Mouse (Mus musculus) hindbrain, postnatal 0 days (tissue): ENCODE results near the gene Phxr2. TPM values are rescaled to one million over a fixed set of nuclear protein-coding genes. Genes with fewer than 3 reads are reported as not detected.

Experiments
- ATAC-seq: fragments of 200-750 bp; cut with Nextera tagmentation; 2 replicates; pipeline ENCODE4 v1.8.0; 2017; ENCODE audit warnings: mild to moderate bottlenecking, moderate TSS enrichment, moderate library complexity
- DNase-seq: peaks from one replicate; pipeline ENCODE4 v3.0.0-alpha.2; 2015; ENCODE audit warnings: low spot score
- H3K27ac ChIP-seq: fragments of 300-500 bp; sonication (generic); 2 replicates; pipeline ENCODE4 v1.5.1; 2014; ENCODE audit warnings: mild to moderate bottlenecking
- H3K27me3 ChIP-seq: fragments of 300-500 bp; sonication (generic); 2 replicates; pipeline ENCODE4 v1.6.1; 2014; ENCODE audit warnings: low read length, mixed read lengths; ENCODE audit not compliant: insufficient read depth
- H3K36me3 ChIP-seq: fragments of 300-500 bp; sonication (generic); 2 replicates; pipeline ENCODE4 v1.6.1; 2014; ENCODE audit warnings: low read length, mixed read lengths; ENCODE audit not compliant: insufficient read depth
- H3K4me1 ChIP-seq: fragments of 300-500 bp; sonication (generic); 2 replicates; pipeline ENCODE4 v1.6.1; 2014; ENCODE audit warnings: antibody characterized with exemption, low read length, mixed read lengths; ENCODE audit not compliant: insufficient read depth
- H3K4me2 ChIP-seq: fragments of 300-500 bp; sonication (generic); 2 replicates; pipeline ENCODE4 v1.6.1; 2014; ENCODE audit warnings: low read depth, mild to moderate bottlenecking, low read length, moderate library complexity, mixed read lengths
- H3K4me3 ChIP-seq: fragments of 300-500 bp; sonication (generic); 2 replicates; pipeline ENCODE4 v1.5.1; 2014; ENCODE audit warnings: low read length
- H3K9ac ChIP-seq: fragments of 300-500 bp; sonication (generic); replicated peaks from 2 replicates; pipeline ENCODE4 v1.6.1; 2014; ENCODE audit warnings: mild to moderate bottlenecking, low read length, moderate library complexity, mixed read lengths
- H3K9me3 ChIP-seq: fragments of 300-500 bp; sonication (generic); 2 replicates; pipeline ENCODE4 v1.6.1; 2016; ENCODE audit warnings: low read length, mixed read lengths
- CTCF ChIP-seq: IDR thresholded peaks from 2 replicates; pipeline ENCODE4 v1.5.1; 2016; ENCODE audit warnings: antibody characterized with exemption, control low read depth, low read depth
- WGBS: fragments of 180-500 bp; shearing (Covaris S2); extraction: QIAGEN DNeasy Blood & Tissue Kit; methylation state at CpG from one replicate; pipeline ENCODE4 v1.1.7; 2014; 5-methylcytosine and 5-hydroxymethylcytosine counted together
- polyA plus RNA-seq: library from polyadenylated mRNA; unstranded; fragments of >200 nt; fragmentation: Nextera tagmentation; extraction: Ambion mirVana; gene quantifications from 2 replicates; pipeline ENCODE4 v1.2.1, GENCODE M21; 2015
- total RNA-seq: library from RNA; depleted of rRNA; stranded (reverse); fragments of >200 nt; gene quantifications from 2 replicates; pipeline ENCODE4 v1.2.3, GENCODE M21; 2014

Phxr2 gene
- total and polyA plus RNA-seq, 2 experiments from 2014 or later = not detected

- ATAC-seq (no peak), DNase-seq (no peak)
- 92% methylated on average over 4 of the region's 4 CpGs for WGBS
- Histone ChIP-seq H3K9ac (no peak overlapping the region), H3K9me3 (no peaks in the 10 kb centered on the region), H3K27me3 (no peaks in the 10 kb centered on the region), H3K36me3 (no peaks in the 10 kb centered on the region), H3K4me1 (no peaks in the 10 kb centered on the region), H3K4me2 (no peak overlapping the region), H3K27ac (no peak overlapping the region), H3K4me3 (no peak overlapping the region)
- TF ChIP-seq CTCF = no peak
These were observed 6.7 kb downstream of the Phxr2 start for GRCm38 (mm10) chr10:99119471-99119870.

DNA sequence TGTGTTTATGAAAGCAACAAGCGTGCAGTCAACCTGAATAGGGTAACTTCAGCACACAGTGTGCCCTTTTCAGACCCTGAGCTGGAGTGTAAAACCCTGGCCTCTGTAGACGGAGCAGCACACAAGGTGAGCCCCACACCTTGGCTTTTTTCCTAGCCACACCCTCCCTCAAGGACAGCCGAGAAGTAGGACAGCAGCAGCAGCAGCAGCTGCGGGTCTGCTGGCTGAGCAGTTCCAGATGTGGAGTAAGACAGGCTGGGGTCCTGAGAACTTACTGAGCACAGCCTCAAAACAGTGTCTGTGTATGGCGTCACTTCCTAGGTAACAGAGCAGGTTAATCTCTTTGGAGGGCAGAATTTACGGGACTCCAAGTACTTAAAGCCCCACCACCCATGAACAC is 7.4 kb downstream of the Phxr2 start:
- DNase-seq = no peak
- no peaks in the 10 kb centered on the region for H3K9me3 ChIP-seq
- WGBS = 88% methylated on average over 6 of the region's 6 CpGs
- no peak overlapping the region for H3K4me3 ChIP-seq
- H3K9ac ChIP-seq = no peak overlapping the region
- H3K4me2 ChIP-seq = no peak overlapping the region
- no peaks in the 10 kb centered on the region for H3K4me1 ChIP-seq
- H3K27me3 ChIP-seq = no peaks in the 10 kb centered on the region
- no peak overlapping the region for H3K27ac ChIP-seq
- no peaks in the 10 kb centered on the region for H3K36me3 ChIP-seq
- no peak for ATAC-seq
- no peak for TF ChIP-seq CTCF

DNA sequence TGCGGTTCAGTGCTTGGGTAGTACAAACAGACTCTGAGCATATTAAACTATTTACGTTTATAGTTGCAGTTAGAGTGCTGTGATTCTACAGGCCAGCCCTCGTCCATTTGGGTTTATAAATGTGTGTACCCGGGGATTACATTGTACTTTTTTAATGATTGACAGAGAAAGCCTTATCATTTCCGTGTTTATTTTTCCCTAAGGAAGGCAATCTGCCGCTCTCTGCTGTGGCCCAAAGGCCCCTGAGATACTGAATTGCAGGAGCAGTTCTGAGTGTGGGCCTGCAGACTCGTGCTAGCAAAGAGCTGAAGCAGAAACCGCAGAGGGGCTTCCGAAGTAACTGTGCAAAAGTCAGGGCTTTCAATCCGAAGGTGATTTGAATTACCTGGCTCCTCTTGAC is 8.2 kb downstream of the Phxr2 start:
- Histone ChIP-seq H3K9ac (no peak overlapping the region), H3K9me3 (no peaks in the 10 kb centered on the region), H3K36me3 (no peaks in the 10 kb centered on the region), H3K4me1 (no peaks in the 10 kb centered on the region), H3K27ac (no peak overlapping the region), H3K4me2 (no peak overlapping the region), H3K4me3 (no peak overlapping the region), H3K27me3 (no peaks in the 10 kb centered on the region)
- no peak for TF ChIP-seq CTCF
- DNase-seq (no peak), ATAC-seq (no peak)
- 87% methylated on average over 10 of the region's 10 CpGs for WGBS

- Histone ChIP-seq H3K4me3 (no peak overlapping the region), H3K9me3 (no peaks in the 10 kb centered on the region), H3K4me1 (no peaks in the 10 kb centered on the region), H3K9ac (no peak overlapping the region), H3K27ac (no peak overlapping the region), H3K27me3 (no peaks in the 10 kb centered on the region), H3K36me3 (no peaks in the 10 kb centered on the region), H3K4me2 (no peak overlapping the region)
- ATAC-seq (no peak), DNase-seq (no peak)
- WGBS = 90% methylated on average over 16 of the region's 16 CpGs
- TF ChIP-seq CTCF = no peak
These were observed 9.2 kb downstream of the Phxr2 start for GRCm38 (mm10) chr10:99116650-99117615.

GRCm38 (mm10) chr10:99116237-99116632 is 9.9 kb downstream of the Phxr2 start:
- H3K4me3 ChIP-seq = no peak overlapping the region
- ATAC-seq = no peak
- H3K4me1 ChIP-seq = no peaks in the 10 kb centered on the region
- TF ChIP-seq CTCF = no peak
- no peaks in the 10 kb centered on the region for H3K27me3 ChIP-seq
- H3K36me3 ChIP-seq = no peaks in the 10 kb centered on the region
- H3K4me2 ChIP-seq = no peak overlapping the region
- WGBS = 75% methylated on average over 8 of the region's 8 CpGs
- no peak for DNase-seq
- H3K9ac ChIP-seq = no peak overlapping the region
- no peak overlapping the region for H3K27ac ChIP-seq
- no peaks in the 10 kb centered on the region for H3K9me3 ChIP-seq

DNA sequence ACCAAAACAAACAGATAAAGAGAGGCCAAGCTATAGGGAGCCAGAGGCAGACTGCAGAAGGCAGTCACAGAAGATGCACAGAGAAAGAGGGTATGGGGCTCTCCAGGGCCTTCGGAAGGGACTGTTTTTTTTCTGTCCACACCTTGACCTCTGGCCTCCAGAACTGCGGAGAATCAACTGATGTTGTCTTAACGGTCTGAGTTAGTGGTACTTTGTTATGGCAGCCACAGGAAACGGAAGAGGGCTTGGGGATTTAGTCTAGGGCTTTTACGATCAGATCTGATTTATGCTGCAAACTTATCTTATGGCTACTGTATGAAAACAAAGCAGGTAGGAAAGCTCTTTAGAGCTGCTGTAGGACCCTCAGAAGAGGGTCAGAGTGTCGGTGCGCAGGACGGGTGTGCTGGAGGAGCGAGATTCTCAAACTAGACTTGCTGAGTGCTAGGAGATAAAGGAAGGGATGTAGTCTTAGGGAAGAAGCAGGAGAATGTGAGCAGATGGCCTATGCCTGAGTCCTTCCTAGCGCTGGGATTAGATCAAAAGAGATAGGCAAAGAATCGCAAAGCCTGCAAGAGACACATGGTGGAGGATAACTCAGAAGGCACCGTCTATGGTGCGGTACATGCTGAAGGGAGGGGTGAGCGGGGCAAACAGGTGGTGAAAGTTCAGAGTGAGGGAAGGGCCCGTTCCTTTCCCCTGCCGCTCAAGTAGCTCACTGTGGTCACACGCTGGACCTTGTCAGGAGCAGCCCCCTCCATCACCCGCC is 10.5 kb downstream of the Phxr2 start:
- H3K9me3 ChIP-seq = no peaks in the 10 kb centered on the region
- H3K4me3 ChIP-seq = no peak overlapping the region
- ATAC-seq (no peak), DNase-seq (no peak)
- H3K27ac ChIP-seq = no peak overlapping the region
- no peaks in the 10 kb centered on the region for H3K36me3 ChIP-seq
- 63% methylated on average over 18 of the region's 18 CpGs for WGBS
- H3K4me2 ChIP-seq = no peak overlapping the region
- no peaks in the 10 kb centered on the region for H3K27me3 ChIP-seq
- TF ChIP-seq CTCF = no peak
- H3K9ac ChIP-seq = no peak overlapping the region
- H3K4me1 ChIP-seq = no peaks in the 10 kb centered on the region

GRCm38 (mm10) chr10:99114295-99114694 is 11.8 kb downstream of the Phxr2 start:
- no peak overlapping the region for H3K4me2 ChIP-seq
- H3K27me3 ChIP-seq = no peaks in the 10 kb centered on the region
- no peaks in the 10 kb centered on the region for H3K4me1 ChIP-seq
- no peaks in the 10 kb centered on the region for H3K36me3 ChIP-seq
- DNase-seq (no peak), ATAC-seq (no peak)
- no peak overlapping the region for H3K27ac ChIP-seq
- 91% methylated on average over 8 of the region's 8 CpGs for WGBS
- no peak overlapping the region for H3K9ac ChIP-seq
- H3K4me3 ChIP-seq = no peak overlapping the region
- H3K9me3 ChIP-seq = no peaks in the 10 kb centered on the region
- no peak for TF ChIP-seq CTCF
